Mouse (Mus musculus) stomach, postnatal 0 days (tissue): ENCODE measurements around the gene Fbxl7. TPM values are rescaled to one million over a fixed set of nuclear protein-coding genes. Genes with fewer than 3 reads are reported as not detected.

ENCODE experiments used
- ATAC-seq: fragments of 200-750 bp; cut with Nextera tagmentation; 2 replicates; pipeline ENCODE4 v1.8.0; 2017; ENCODE audit not compliant: low FRiP score, low TSS enrichment
- DNase-seq: peaks from one replicate; pipeline ENCODE4 v3.0.0-alpha.2; 2016; ENCODE audit warnings: low spot score
- H3K27ac ChIP-seq: fragments of 300-500 bp; sonication (generic); replicated peaks from 2 replicates; pipeline ENCODE4 v1.5.1; 2014; ENCODE audit warnings: mild to moderate bottlenecking, control low read depth
- H3K27me3 ChIP-seq: fragments of 300-500 bp; sonication (generic); 2 replicates; pipeline ENCODE4 v1.6.1; 2014; ENCODE audit warnings: low read length; ENCODE audit not compliant: control insufficient read depth, insufficient read depth
- H3K36me3 ChIP-seq: fragments of 300-500 bp; sonication (generic); 2 replicates; pipeline ENCODE4 v1.6.1; 2014; ENCODE audit warnings: low read length, mixed read lengths; ENCODE audit not compliant: control insufficient read depth, insufficient read depth
- H3K4me1 ChIP-seq: fragments of 300-500 bp; sonication (generic); replicated peaks from 2 replicates; pipeline ENCODE4 v1.6.1; 2014; ENCODE audit warnings: antibody characterized with exemption; ENCODE audit not compliant: control insufficient read depth, insufficient read depth
- H3K4me2 ChIP-seq: fragments of 300-500 bp; sonication (generic); replicated peaks from 2 replicates; pipeline ENCODE4 v1.6.1; 2014; ENCODE audit warnings: low read depth, mild to moderate bottlenecking, control low read depth, moderate library complexity
- H3K4me3 ChIP-seq: fragments of 300-500 bp; sonication (generic); 2 replicates; pipeline ENCODE4 v1.5.1; 2014; ENCODE audit warnings: low read depth, low read length, control low read depth
- H3K9ac ChIP-seq: fragments of 300-500 bp; sonication (generic); 2 replicates; pipeline ENCODE4 v1.6.1; 2014; ENCODE audit warnings: mild to moderate bottlenecking, low read length, control low read depth, mixed read lengths
- H3K9me3 ChIP-seq: fragments of 300-500 bp; sonication (generic); 2 replicates; pipeline ENCODE4 v1.6.1; 2016; ENCODE audit warnings: low read length; ENCODE audit not compliant: control insufficient read depth
- CTCF ChIP-seq: IDR thresholded peaks from 2 replicates; pipeline ENCODE4 v1.5.1; 2016; ENCODE audit warnings: antibody characterized with exemption, low read depth, mild to moderate bottlenecking, moderate library complexity
- EP300 ChIP-seq: optimal IDR thresholded peaks from 2 replicates; pipeline ENCODE3; 2016; ENCODE audit warnings: antibody characterized with exemption
- WGBS: fragments of 180-500 bp; shearing (Covaris S2); extraction: QIAGEN DNeasy Blood & Tissue Kit; methylation state at CpG from one replicate; pipeline ENCODE4 v1.1.7; 2014; 5-methylcytosine and 5-hydroxymethylcytosine counted together
- polyA plus RNA-seq: library from polyadenylated mRNA; unstranded; fragments of >200 nt; fragmentation: Nextera tagmentation; extraction: Ambion mirVana; gene quantifications from 2 replicates; pipeline ENCODE4 v1.2.1, GENCODE M21; 2015

Gene Fbxl7
- polyA plus RNA-seq, 1 experiment from 2014 or later, result 4.1 TPM

DNA sequence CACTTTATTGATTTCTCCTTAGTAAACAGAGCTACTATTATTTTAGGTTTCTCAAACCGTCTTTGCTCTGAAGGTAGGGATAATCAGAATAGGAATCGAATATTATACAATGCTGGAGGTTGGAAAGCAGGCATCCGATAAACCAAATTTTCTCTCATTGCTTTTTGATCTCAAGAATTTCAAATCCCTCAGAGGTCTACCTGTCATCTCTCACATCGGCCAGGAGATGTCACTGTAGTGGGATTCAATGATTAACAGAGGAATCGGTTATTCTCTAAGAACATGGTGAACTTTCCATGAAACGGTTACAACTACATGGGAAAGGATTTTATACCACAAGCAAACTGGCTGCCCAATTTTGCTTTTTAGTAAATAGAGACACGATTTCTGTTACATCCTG is 255.7 kb downstream of the Fbxl7 start:
- DNase-seq, result no peak
- 59% methylated on average over 7 of the region's 7 CpGs for WGBS
- H3K4me3 ChIP-seq, result no peak overlapping the region

DNA sequence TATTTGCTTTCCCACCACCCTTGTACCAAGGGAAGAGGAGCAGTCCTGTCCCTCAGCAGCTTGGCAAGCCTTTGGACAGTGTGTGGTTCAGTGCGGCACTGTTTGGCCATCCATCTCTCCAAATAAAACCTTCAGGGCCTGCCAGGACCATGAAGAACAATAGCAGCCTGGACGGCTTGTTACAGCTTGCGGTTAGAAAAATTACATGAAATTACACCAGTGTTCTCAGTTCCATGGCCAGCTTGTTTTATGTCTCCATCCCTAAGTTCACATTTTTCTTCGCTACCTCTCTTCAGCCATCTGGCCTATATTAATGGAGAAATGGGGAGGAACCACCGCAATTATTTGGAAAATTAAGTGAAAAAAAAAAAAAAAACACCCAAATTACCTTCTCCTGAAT is 259.8 kb downstream of the Fbxl7 start:
- no peaks in the 10 kb centered on the region for H3K36me3 ChIP-seq
- TF ChIP-seq EP300 (no peak), CTCF (no peak)
- no peaks in the 10 kb centered on the region for H3K27me3 ChIP-seq
- ATAC-seq (no peak), DNase-seq (no peak)
- 84% methylated on average over 5 of the region's 5 CpGs for WGBS
- H3K4me2 ChIP-seq, result no peak overlapping the region
- no peaks in the 10 kb centered on the region for H3K9me3 ChIP-seq
- no peak overlapping the region for H3K4me3 ChIP-seq
- no peak overlapping the region for H3K27ac ChIP-seq
- no peak overlapping the region for H3K9ac ChIP-seq
- no peaks in the 10 kb centered on the region for H3K4me1 ChIP-seq

More for the DNA sequence above, 255.7 kb downstream of the Fbxl7 start:
- no peaks in the 10 kb centered on the region for H3K27me3 ChIP-seq
- H3K27ac ChIP-seq, result no peak overlapping the region
- no peak overlapping the region for H3K4me2 ChIP-seq
- no peaks in the 10 kb centered on the region for H3K9me3 ChIP-seq
- no peak for ATAC-seq
- no peaks in the 10 kb centered on the region for H3K4me1 ChIP-seq
- TF ChIP-seq EP300, result no peak
- TF ChIP-seq CTCF, result peak; percentile 64
- H3K9ac ChIP-seq, result no peak overlapping the region
- no peaks in the 10 kb centered on the region for H3K36me3 ChIP-seq

GRCm38 (mm10) chr15:26628181-26628580 is 267.2 kb downstream of the Fbxl7 start:
- TF ChIP-seq EP300, result no peak
- no peak for TF ChIP-seq CTCF
- Histone ChIP-seq H3K4me1 (no peaks in the 10 kb centered on the region), H3K9ac (no peak overlapping the region), H3K27me3 (no peaks in the 10 kb centered on the region), H3K9me3 (no peaks in the 10 kb centered on the region), H3K27ac (no peak overlapping the region), H3K36me3 (no peaks in the 10 kb centered on the region), H3K4me3 (no peak overlapping the region), H3K4me2 (no peak overlapping the region)
- DNase-seq (no peak), ATAC-seq (no peak)
- 90% methylated on average over 2 of the region's 2 CpGs for WGBS

- whole genome bisulfite sequencing, result 94% methylated on average over 17 of the region's 17 CpGs
- TF ChIP-seq CTCF, result no peak
- TF ChIP-seq EP300, result no peak
These were observed 272.1 kb downstream of the Fbxl7 start for GRCm38 (mm10) chr15:26623242-26623641.

GRCm38 (mm10) chr15:26620279-26620678 is 275.1 kb downstream of the Fbxl7 start:
- peak; percentile 39 for DNase-seq
- no peak for ATAC-seq
- Histone ChIP-seq H3K4me3 (no peak overlapping the region), H3K4me2 (no peak overlapping the region), H3K27ac (no peak overlapping the region), H3K27me3 (no peaks in the 10 kb centered on the region), H3K36me3 (no peaks in the 10 kb centered on the region), H3K4me1 (no peaks in the 10 kb centered on the region), H3K9me3 (no peaks in the 10 kb centered on the region), H3K9ac (no peak overlapping the region)
- TF ChIP-seq EP300 (no peak), CTCF (peak; percentile 81)
- WGBS, result 28% methylated on average over 5 of the region's 5 CpGs

More at GRCm38 (mm10) chr15:26623242-26623641, 272.1 kb downstream of the Fbxl7 start:
- Histone ChIP-seq H3K36me3 (no peaks in the 10 kb centered on the region), H3K9me3 (no peaks in the 10 kb centered on the region), H3K27ac (no peak overlapping the region), H3K9ac (no peak overlapping the region), H3K27me3 (no peaks in the 10 kb centered on the region), H3K4me3 (no peak overlapping the region), H3K4me1 (no peaks in the 10 kb centered on the region), H3K4me2 (no peak overlapping the region)
- DNase-seq (no peak), ATAC-seq (no peak)

- Histone ChIP-seq H3K4me3 (no peak overlapping the region), H3K27me3 (no peaks in the 10 kb centered on the region), H3K9me3 (no peaks in the 10 kb centered on the region), H3K9ac (no peak overlapping the region), H3K36me3 (no peaks in the 10 kb centered on the region), H3K27ac (no peak overlapping the region), H3K4me2 (no peak overlapping the region), H3K4me1 (no peaks in the 10 kb centered on the region)
- WGBS, result 30% methylated on average over 7 of the region's 7 CpGs
- TF ChIP-seq EP300 (no peak), CTCF (no peak)
- DNase-seq (peak; percentile 24), ATAC-seq (no peak)
These were observed 276.2 kb downstream of the Fbxl7 start for GRCm38 (mm10) chr15:26619221-26619620.
